Mouse (Mus musculus) liver, postnatal 0 days (tissue): ENCODE data around the gene Slc20a1. TPM values are rescaled to one million over a fixed set of nuclear protein-coding genes. Genes with fewer than 3 reads are reported as not detected.
A peak's percentile ranks its signal among the peaks of the same experiment; 100 is the strongest.

Experiments used
- ATAC-seq: fragments of 200-750 bp; cut with Nextera tagmentation; 2 replicates; pipeline ENCODE4 v1.8.0; 2017; ENCODE audit warnings: mild to moderate bottlenecking, moderate library complexity
- DNase-seq: peaks from one replicate; pipeline ENCODE4 v3.0.0-alpha.2; 2016
- H3K27ac ChIP-seq: fragments of 300-500 bp; sonication (generic); 2 replicates; pipeline ENCODE4 v1.5.1; 2014; ENCODE audit warnings: antibody characterized with exemption, moderate library complexity, mild to moderate bottlenecking, low read depth
- H3K27me3 ChIP-seq: fragments of 300-500 bp; sonication (generic); 2 replicates; pipeline ENCODE4 v1.6.1; 2014; ENCODE audit warnings: low read length, control low read depth, mixed read lengths; ENCODE audit not compliant: insufficient read depth
- H3K36me3 ChIP-seq: fragments of 300-500 bp; sonication (generic); replicated peaks from 2 replicates; pipeline ENCODE4 v1.6.1; 2014; ENCODE audit warnings: mild to moderate bottlenecking, control low read depth, low read length, moderate library complexity, mixed read lengths; ENCODE audit not compliant: insufficient read depth
- H3K4me1 ChIP-seq: fragments of 300-500 bp; sonication (generic); 2 replicates; pipeline ENCODE4 v1.6.1; 2014; ENCODE audit warnings: antibody characterized with exemption, mild to moderate bottlenecking, control low read depth; ENCODE audit not compliant: insufficient read depth
- H3K4me2 ChIP-seq: fragments of 300-500 bp; sonication (generic); 2 replicates; pipeline ENCODE4 v1.6.1; 2014; ENCODE audit warnings: low read depth, mild to moderate bottlenecking, low read length, moderate library complexity, mixed read lengths
- H3K4me3 ChIP-seq: fragments of 300-500 bp; sonication (generic); 2 replicates; pipeline ENCODE4 v1.5.1; 2014; ENCODE audit warnings: low read depth, low read length
- H3K9ac ChIP-seq: fragments of 300-500 bp; sonication (generic); replicated peaks from 2 replicates; pipeline ENCODE4 v1.6.1; 2014; ENCODE audit warnings: mild to moderate bottlenecking, moderate library complexity
- H3K9me3 ChIP-seq: fragments of 300-500 bp; sonication (generic); 2 replicates; pipeline ENCODE4 v1.6.1; 2016; ENCODE audit warnings: mild to moderate bottlenecking, control low read depth, low read length, mixed read lengths
- CTCF ChIP-seq: sonication (generic); IDR thresholded peaks from 2 replicates; pipeline ENCODE4 v1.5.1; 2016; ENCODE audit warnings: antibody characterized with exemption, low read depth
- EP300 ChIP-seq: IDR thresholded peaks from 2 replicates; pipeline ENCODE4 v1.6.1; 2016; ENCODE audit warnings: antibody characterized with exemption, low read depth, mild to moderate bottlenecking
- WGBS: fragments of 180-500 bp; shearing (Covaris S2); extraction: QIAGEN DNeasy Blood & Tissue Kit; methylation state at CpG from one replicate; pipeline ENCODE4 v1.1.7; 2014; ENCODE audit not compliant: insufficient replicate concordance; 5-methylcytosine and 5-hydroxymethylcytosine counted together
- polyA plus RNA-seq: library from polyadenylated mRNA; unstranded; fragments of >200 nt; fragmentation: Nextera tagmentation; extraction: Ambion mirVana; gene quantifications from 2 replicates; pipeline ENCODE4 v1.2.1, GENCODE M21; 2015

The Slc20a1 gene
- polyA plus RNA-seq, 1 experiment from 2014 or later = 24.9 TPM

DNA sequence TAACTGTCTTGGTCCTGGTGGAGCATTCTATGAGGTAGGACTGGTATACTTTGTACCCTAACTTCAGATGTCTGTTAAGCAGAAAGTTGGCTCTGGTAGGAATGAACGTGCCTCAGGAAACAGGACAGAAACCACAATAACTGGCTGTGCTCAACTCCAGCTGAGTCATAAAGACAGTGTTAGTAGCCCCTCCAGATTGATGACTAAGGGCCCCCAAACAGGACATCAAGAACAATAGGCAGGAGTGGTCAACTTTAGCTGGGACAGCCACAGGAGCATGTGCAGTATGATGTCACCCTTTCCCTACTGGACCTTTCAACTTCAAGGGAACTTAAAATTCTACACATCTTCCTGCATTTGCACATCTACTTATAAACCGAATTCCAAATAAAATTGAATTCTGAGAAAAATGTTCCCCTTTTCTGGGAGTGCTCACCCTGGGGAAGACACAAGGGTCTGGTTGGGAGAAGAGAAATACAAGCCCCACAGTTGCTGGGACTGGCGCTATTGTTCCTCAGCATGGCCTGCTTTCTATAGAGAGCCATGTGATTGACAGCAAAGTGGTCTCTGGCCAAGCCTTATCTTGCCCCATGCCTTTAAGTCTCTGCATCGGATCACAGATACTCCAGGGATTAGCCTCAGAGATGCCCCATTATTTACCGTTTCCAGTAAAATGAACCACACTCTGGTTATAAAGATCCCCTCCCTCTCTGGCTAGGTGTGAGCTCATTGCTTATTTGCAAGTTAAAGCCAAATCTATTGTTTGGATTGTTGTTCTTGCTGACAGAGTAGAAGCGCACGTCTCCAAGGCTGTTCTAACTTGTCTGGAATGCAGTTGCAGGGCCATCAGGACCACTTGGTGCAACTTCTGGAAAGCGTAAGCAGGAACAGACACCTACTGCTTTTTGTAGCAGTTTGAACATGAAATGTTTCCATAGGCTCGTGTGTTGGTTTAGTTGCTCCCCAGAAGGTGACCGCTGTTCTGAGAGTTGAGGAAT is 31.8 kb upstream of the Slc20a1 start:
- Histone ChIP-seq H3K36me3 (no peaks in the 10 kb centered on the region), H3K4me3 (no peak overlapping the region), H3K9me3 (no peaks in the 10 kb centered on the region), H3K9ac (no peak overlapping the region), H3K27ac (no peak overlapping the region), H3K4me2 (no peak overlapping the region), H3K27me3 (no peaks in the 10 kb centered on the region), H3K4me1 (no peaks in the 10 kb centered on the region)
- no peak for TF ChIP-seq CTCF
- no peak for TF ChIP-seq EP300
- 54% methylated on average over 10 of the region's 10 CpGs for WGBS
- DNase-seq (no peak), ATAC-seq (no peak)

DNA sequence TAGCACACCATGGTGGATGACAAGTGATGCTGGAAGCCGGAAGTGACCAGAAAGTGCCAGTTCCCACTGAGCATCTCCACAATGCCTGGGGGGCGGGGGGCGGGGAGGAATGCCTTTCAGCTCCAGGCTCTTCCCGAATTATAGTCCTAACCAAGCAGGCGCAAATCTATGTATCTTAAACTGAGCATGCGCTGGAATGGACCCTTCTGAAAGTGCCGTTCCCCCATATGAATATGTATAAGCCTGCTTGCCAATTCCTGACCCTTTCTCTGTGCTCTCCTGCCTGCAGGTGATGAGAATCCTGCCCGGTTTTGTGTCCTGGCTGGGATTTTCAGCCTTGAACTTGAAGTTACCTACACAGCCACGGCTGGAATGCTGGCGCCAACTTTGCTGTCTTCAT is 25.2 kb upstream of the Slc20a1 start:
- no peaks in the 10 kb centered on the region for H3K9me3 ChIP-seq
- WGBS = 59% methylated on average over 10 of the region's 10 CpGs
- TF ChIP-seq EP300 = no peak
- no peak for TF ChIP-seq CTCF

DNA sequence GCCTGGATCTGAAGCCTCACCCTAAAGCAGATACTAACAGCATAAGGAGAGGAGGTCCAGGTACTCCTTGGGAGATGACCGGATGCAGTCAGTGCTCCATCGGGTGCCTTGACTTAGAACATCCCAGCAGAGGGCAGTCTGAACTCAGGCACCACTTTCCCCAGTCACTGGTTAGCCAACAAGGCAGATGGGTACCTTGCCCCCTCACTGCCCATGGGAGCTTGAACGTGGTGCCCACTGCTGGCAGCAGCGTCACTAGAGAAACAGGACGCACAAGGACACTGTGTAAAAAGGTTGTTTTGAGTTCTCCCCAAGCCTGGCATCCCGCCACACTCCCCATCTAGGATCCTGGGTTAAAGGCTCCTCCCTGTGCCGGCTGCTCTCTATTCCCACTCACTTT is 24.1 kb upstream of the Slc20a1 start:
- peak; percentile 62 for ATAC-seq
- WGBS = 31% methylated on average over 7 of the region's 7 CpGs
- H3K27ac ChIP-seq = no peak overlapping the region
- no peaks in the 10 kb centered on the region for H3K27me3 ChIP-seq
- H3K36me3 ChIP-seq = no peaks in the 10 kb centered on the region
- no peak overlapping the region for H3K4me2 ChIP-seq
- no peak overlapping the region for H3K9ac ChIP-seq
- H3K4me3 ChIP-seq = no peak overlapping the region
- peaks cover 9% of the 10 kb centered on the region; the same call in 1 of the 2 replicates for H3K4me1 ChIP-seq
- TF ChIP-seq CTCF = peak; percentile 91
- TF ChIP-seq EP300 = no peak
- no peaks in the 10 kb centered on the region for H3K9me3 ChIP-seq
- peak; percentile 64 for DNase-seq

More for the DNA sequence above, 25.2 kb upstream of the Slc20a1 start:
- DNase-seq (no peak), ATAC-seq (no peak)
- H3K4me1 ChIP-seq = peaks cover 9% of the 10 kb centered on the region; the same call in 1 of the 2 replicates
- no peaks in the 10 kb centered on the region for H3K36me3 ChIP-seq
- no peak overlapping the region for H3K4me2 ChIP-seq
- H3K27ac ChIP-seq = no peak overlapping the region
- H3K9ac ChIP-seq = no peak overlapping the region
- H3K4me3 ChIP-seq = no peak overlapping the region
- no peaks in the 10 kb centered on the region for H3K27me3 ChIP-seq

DNA sequence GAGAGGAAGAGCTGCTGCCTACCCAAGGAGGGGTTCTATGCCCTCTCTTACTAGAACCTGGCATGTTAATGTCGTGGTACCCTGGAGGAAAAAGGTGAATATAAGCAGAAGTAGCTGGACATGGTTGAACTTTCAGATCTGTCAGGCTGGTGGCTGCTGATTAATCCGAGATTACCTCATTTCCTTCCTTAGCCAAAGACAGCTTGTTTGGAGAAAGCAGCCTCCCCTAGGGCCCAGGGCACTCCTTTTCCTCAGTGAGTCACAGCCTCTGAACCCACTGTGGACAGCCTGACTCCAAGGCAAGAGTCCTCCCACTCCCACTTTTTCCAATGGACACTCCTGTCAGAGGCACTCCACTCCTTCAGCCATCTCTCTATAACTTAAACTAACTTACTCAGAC is 22.9 kb upstream of the Slc20a1 start:
- Histone ChIP-seq H3K9ac (no peak overlapping the region), H3K27ac (no peak overlapping the region), H3K36me3 (no peaks in the 10 kb centered on the region), H3K4me2 (0 out of 2 replicates have a peak overlapping the region, but pooled peaks have one; percentile 2), H3K27me3 (no peaks in the 10 kb centered on the region), H3K4me3 (no peak overlapping the region), H3K4me1 (peaks cover 9% of the 10 kb centered on the region; the same call in 1 of the 2 replicates), H3K9me3 (no peaks in the 10 kb centered on the region)
- TF ChIP-seq EP300 (no peak), CTCF (no peak)
- no peak for DNase-seq
- ATAC-seq = no peak
- 23% methylated on average over 2 of the region's 2 CpGs for WGBS

DNA sequence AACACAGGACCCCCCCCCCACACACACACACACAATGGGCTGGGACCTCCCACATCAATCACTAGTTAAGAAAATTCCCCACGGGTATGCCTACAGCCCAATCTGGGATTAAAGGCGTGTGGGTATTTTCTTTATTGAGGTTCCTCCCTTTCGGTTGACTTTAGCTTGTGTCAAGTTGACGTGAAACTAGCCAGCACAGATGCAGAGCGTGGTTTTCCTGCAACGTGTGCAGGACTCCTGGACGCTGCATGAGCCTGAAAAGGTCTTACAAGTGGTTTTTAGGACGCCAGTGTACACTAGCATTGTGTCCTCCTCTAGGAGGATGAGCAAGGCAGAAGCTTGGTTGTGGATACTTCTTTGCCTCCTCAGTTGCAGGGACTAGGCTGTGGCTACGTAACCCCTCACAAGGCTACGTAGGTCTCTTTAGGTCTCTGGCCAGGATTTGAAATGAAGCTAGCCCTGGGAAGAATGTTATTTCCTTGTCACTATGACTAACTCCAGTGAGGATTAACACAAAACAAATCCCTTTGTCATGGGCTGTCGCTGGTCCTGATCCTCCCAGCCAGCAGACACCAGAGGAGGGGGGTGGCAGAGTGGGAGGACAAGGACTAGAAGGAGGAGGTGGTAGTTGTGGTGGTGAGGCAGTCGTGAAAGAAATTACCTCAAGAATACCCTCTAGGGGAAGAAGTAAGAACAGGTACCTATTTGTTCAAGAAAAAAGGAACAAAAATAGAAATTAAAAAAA is 21.7 kb upstream of the Slc20a1 start:
- no peaks in the 10 kb centered on the region for H3K9me3 ChIP-seq
- 69% methylated on average over 12 of the region's 12 CpGs for WGBS
- H3K27me3 ChIP-seq = no peaks in the 10 kb centered on the region
- no peak overlapping the region for H3K4me3 ChIP-seq
- no peak overlapping the region for H3K27ac ChIP-seq
- TF ChIP-seq CTCF (no peak), EP300 (no peak)
- peaks cover 9% of the 10 kb centered on the region; the same call in 1 of the 2 replicates for H3K4me1 ChIP-seq
- ATAC-seq = no peak
- H3K36me3 ChIP-seq = no peaks in the 10 kb centered on the region
- no peak overlapping the region for H3K9ac ChIP-seq
- DNase-seq = no peak
- no peak overlapping the region for H3K4me2 ChIP-seq

DNA sequence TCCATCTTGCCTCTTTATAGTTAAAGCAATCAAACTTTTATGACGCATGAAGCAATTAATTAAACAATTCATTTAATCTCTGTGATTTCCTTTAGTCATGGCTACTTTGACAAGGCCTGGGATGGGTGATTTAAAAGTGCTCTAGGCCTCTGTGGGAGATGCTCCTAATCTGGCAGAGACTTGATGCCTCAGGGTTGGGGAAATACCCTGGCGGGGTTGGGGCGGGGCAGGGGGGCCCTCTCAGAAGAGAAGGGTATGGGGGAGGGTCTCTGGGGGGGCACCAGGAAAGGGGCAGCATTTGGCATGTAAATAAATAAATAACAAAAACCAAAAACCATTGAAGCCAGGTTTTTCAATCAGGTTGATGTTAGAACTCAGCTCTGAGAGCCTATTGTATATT is 20.9 kb upstream of the Slc20a1 start:
- Histone ChIP-seq H3K9me3 (no peaks in the 10 kb centered on the region), H3K27ac (no peak overlapping the region), H3K9ac (no peak overlapping the region), H3K4me1 (peaks cover 9% of the 10 kb centered on the region; the same call in 1 of the 2 replicates), H3K4me2 (no peak overlapping the region), H3K4me3 (no peak overlapping the region), H3K27me3 (no peaks in the 10 kb centered on the region), H3K36me3 (no peaks in the 10 kb centered on the region)
- TF ChIP-seq EP300 (no peak), CTCF (no peak)
- 70% methylated on average over 3 of the region's 3 CpGs for WGBS
- DNase-seq (no peak), ATAC-seq (no peak)
